Mouse (Mus musculus) heart, postnatal 0 days (tissue): ENCODE results near the gene Krt18. TPM values are rescaled to one million over a fixed set of nuclear protein-coding genes. Genes with fewer than 3 reads are reported as not detected.
A peak's percentile ranks its signal among the peaks of the same experiment; 100 is the strongest.
"Not testable (repeated sequence)": the region's sequence is repeated elsewhere in the genome, so short reads cannot be mapped to it uniquely, and the experiment has no call there.

Experiments used
- ATAC-seq: fragments of 200-750 bp; cut with Nextera tagmentation; 2 replicates; pipeline ENCODE4 v1.8.0; 2017; ENCODE audit warnings: low read depth, moderate number of reproducible peaks, moderate library complexity; ENCODE audit not compliant: insufficient read depth
- DNase-seq: peaks from one replicate; pipeline ENCODE4 v3.0.0-alpha.2; 2016; ENCODE audit warnings: low spot score
- H3K27ac ChIP-seq: fragments of 300-500 bp; sonication (generic); 2 replicates; pipeline ENCODE4 v1.5.1; 2014; ENCODE audit warnings: low read depth, mild to moderate bottlenecking
- H3K27me3 ChIP-seq: fragments of 300-500 bp; sonication (generic); 2 replicates; pipeline ENCODE4 v1.6.1; 2014; ENCODE audit warnings: low read length, mixed read lengths; ENCODE audit not compliant: control insufficient read depth, insufficient read depth
- H3K36me3 ChIP-seq: fragments of 300-500 bp; sonication (generic); replicated peaks from 2 replicates; pipeline ENCODE4 v1.6.1; 2014; ENCODE audit warnings: low read length, mixed read lengths; ENCODE audit not compliant: control insufficient read depth, insufficient read depth
- H3K4me1 ChIP-seq: fragments of 300-500 bp; sonication (generic); 2 replicates; pipeline ENCODE4 v1.6.1; 2014; ENCODE audit warnings: antibody characterized with exemption; ENCODE audit not compliant: control insufficient read depth, insufficient read depth
- H3K4me2 ChIP-seq: fragments of 300-500 bp; sonication (generic); 2 replicates; pipeline ENCODE4 v1.6.1; 2014; ENCODE audit warnings: low read depth, mild to moderate bottlenecking, low read length, moderate library complexity
- H3K4me3 ChIP-seq: fragments of 300-500 bp; sonication (generic); 2 replicates; pipeline ENCODE4 v1.5.1; 2014; ENCODE audit warnings: low read depth, low read length
- H3K9ac ChIP-seq: fragments of 300-500 bp; sonication (generic); replicated peaks from 2 replicates; pipeline ENCODE4 v1.6.1; 2014; ENCODE audit warnings: low read depth, low read length, mixed read lengths
- H3K9me3 ChIP-seq: fragments of 300-500 bp; sonication (generic); replicated peaks from 2 replicates; pipeline ENCODE4 v1.6.1; 2016; ENCODE audit warnings: low read length; ENCODE audit not compliant: control insufficient read depth
- CTCF ChIP-seq: IDR thresholded peaks from 2 replicates; pipeline ENCODE4 v1.5.1; 2016; ENCODE audit warnings: antibody characterized with exemption, control low read depth, low read depth
- EP300 ChIP-seq: IDR thresholded peaks from 2 replicates; pipeline ENCODE4 v1.6.1; 2016; ENCODE audit warnings: antibody characterized with exemption, low read depth
- WGBS: fragments of 180-500 bp; shearing (Covaris S2); extraction: QIAGEN DNeasy Blood & Tissue Kit; methylation state at CpG from one replicate; pipeline ENCODE4 v1.1.7; 2014; 5-methylcytosine and 5-hydroxymethylcytosine counted together
- polyA plus RNA-seq: library from polyadenylated mRNA; unstranded; fragments of >200 nt; fragmentation: Nextera tagmentation; extraction: Ambion mirVana; gene quantifications from 2 replicates; pipeline ENCODE4 v1.2.1, GENCODE M21; 2015
- total RNA-seq: library from RNA; depleted of rRNA; stranded (reverse); fragments of >200 nt; gene quantifications from 2 replicates; pipeline ENCODE4 v1.2.3, GENCODE M21; 2014; ENCODE audit warnings: low replicate concordance

Krt18 gene
- total and polyA plus RNA-seq, 2 experiments from 2014 or later: 15.3 to 75.9 TPM

GRCm38 (mm10) chr15:101988119-101988518, 39.9 kb upstream of the Krt18 start:
- Histone ChIP-seq H3K36me3 (no peaks in the 10 kb centered on the region), H3K4me1 (no peaks in the 10 kb centered on the region), H3K27me3 (no peaks in the 10 kb centered on the region), H3K27ac (no peak overlapping the region), H3K4me2 (no peak overlapping the region), H3K4me3 (no peak overlapping the region), H3K9ac (no peak overlapping the region), H3K9me3 (no peaks in the 10 kb centered on the region)
- peak; percentile 44; the same call in 1 of the 2 replicates for ATAC-seq
- TF ChIP-seq CTCF (peak; percentile 92), EP300 (no peak)
- WGBS: under 1% methylated on average over 10 of the region's 10 CpGs
- DNase-seq: peak; percentile 68

- Histone ChIP-seq H3K4me3 (no peak overlapping the region), H3K27me3 (no peaks in the 10 kb centered on the region), H3K36me3 (no peaks in the 10 kb centered on the region), H3K9ac (no peak overlapping the region), H3K27ac (no peak overlapping the region), H3K9me3 (no peaks in the 10 kb centered on the region), H3K4me2 (no peak overlapping the region), H3K4me1 (no peaks in the 10 kb centered on the region)
- ATAC-seq: no peak
- 64% methylated on average over 8 of the region's 8 CpGs for WGBS
- DNase-seq: no peak
- TF ChIP-seq EP300: no peak
- no peak for TF ChIP-seq CTCF
Measured at GRCm38 (mm10) chr15:101988714-101989113, 39.3 kb upstream of the Krt18 start.

GRCm38 (mm10) chr15:101990946-101991345, 37.0 kb upstream of the Krt18 start:
- DNase-seq: no peak
- WGBS: 82% methylated on average over 6 of the region's 6 CpGs

GRCm38 (mm10) chr15:101994365-101994764, 33.6 kb upstream of the Krt18 start:
- Histone ChIP-seq H3K27me3 (no peaks in the 10 kb centered on the region), H3K4me1 (no peaks in the 10 kb centered on the region), H3K36me3 (no peaks in the 10 kb centered on the region), H3K4me3 (no peak overlapping the region), H3K9me3 (0 out of 2 replicates have a peak, but pooled peaks cover 4% of the 10 kb centered on the region), H3K4me2 (no peak overlapping the region), H3K27ac (no peak overlapping the region), H3K9ac (no peak overlapping the region)
- DNase-seq (no peak), ATAC-seq (no peak)
- TF ChIP-seq CTCF (no peak), EP300 (no peak)
- WGBS: 78% methylated on average over 6 of the region's 6 CpGs

More at GRCm38 (mm10) chr15:101990946-101991345, 37.0 kb upstream of the Krt18 start:
- Histone ChIP-seq H3K36me3 (no peaks in the 10 kb centered on the region), H3K4me1 (no peaks in the 10 kb centered on the region), H3K4me2 (no peak overlapping the region), H3K27ac (no peak overlapping the region), H3K27me3 (no peaks in the 10 kb centered on the region), H3K9ac (no peak overlapping the region), H3K9me3 (0 out of 2 replicates have a peak, but pooled peaks cover 4% of the 10 kb centered on the region), H3K4me3 (no peak overlapping the region)
- no peak for ATAC-seq
- TF ChIP-seq EP300 (no peak), CTCF (no peak)

GRCm38 (mm10) chr15:101995484-101996236, 32.3 kb upstream of the Krt18 start:
- no peaks in the 10 kb centered on the region for H3K4me1 ChIP-seq
- no peaks in the 10 kb centered on the region for H3K36me3 ChIP-seq
- DNase-seq: no peak
- H3K4me3 ChIP-seq: no peak overlapping the region
- H3K9me3 ChIP-seq: 0 out of 2 replicates have a peak, but pooled peaks cover 4% of the 10 kb centered on the region
- no peak overlapping the region for H3K27ac ChIP-seq
- no peaks in the 10 kb centered on the region for H3K27me3 ChIP-seq
- WGBS: 82% methylated on average over 4 of the region's 4 CpGs
- TF ChIP-seq EP300 (no peak), CTCF (no peak)
- H3K4me2 ChIP-seq: no peak overlapping the region
- no peak for ATAC-seq
- H3K9ac ChIP-seq: no peak overlapping the region

GRCm38 (mm10) chr15:101996450-101997078, 31.4 kb upstream of the Krt18 start:
- not testable (repeated sequence) for H3K4me1 ChIP-seq, H3K4me2 ChIP-seq, DNase-seq, H3K27me3 ChIP-seq, H3K36me3 ChIP-seq, H3K9me3 ChIP-seq, H3K9ac ChIP-seq, H3K27ac ChIP-seq, H3K4me3 ChIP-seq, ATAC-seq
- WGBS: 88% methylated on average over 10 of the region's 11 CpGs
